Mouse (Mus musculus) forebrain, embryonic 14.5 days (tissue): ENCODE results near the gene Tomm20l. TPM values are rescaled to one million over a fixed set of nuclear protein-coding genes. Genes with fewer than 3 reads are reported as not detected.
A peak's percentile ranks its signal among the peaks of the same experiment; 100 is the strongest.

Experiments used
- ATAC-seq: fragments of 200-750 bp; cut with Nextera tagmentation; 2 replicates; pipeline ENCODE4 v1.8.0; 2017; ENCODE audit warnings: mild to moderate bottlenecking, moderate library complexity
- DNase-seq: peaks from one replicate; pipeline ENCODE4 v3.0.0-alpha.2; 2015; ENCODE audit warnings: low spot score
- H3K27ac ChIP-seq: fragments of 300-500 bp; sonication (generic); 2 replicates; pipeline ENCODE4 v1.5.1; 2014; ENCODE audit warnings: low read depth, mild to moderate bottlenecking, control low read depth, low read length, moderate library complexity
- H3K27me3 ChIP-seq: fragments of 300-500 bp; sonication (generic); replicated peaks from 2 replicates; pipeline ENCODE4 v1.6.1; 2014; ENCODE audit warnings: low read length, control low read depth, mixed read lengths; ENCODE audit not compliant: control insufficient read depth, insufficient read depth
- H3K36me3 ChIP-seq: fragments of 300-500 bp; sonication (generic); 2 replicates; pipeline ENCODE4 v1.6.1; 2014; ENCODE audit warnings: low read length, control low read depth; ENCODE audit not compliant: control insufficient read depth, insufficient read depth
- H3K4me1 ChIP-seq: fragments of 300-500 bp; sonication (generic); 2 replicates; pipeline ENCODE4 v1.6.1; 2014; ENCODE audit warnings: antibody characterized with exemption, low read length, control low read depth; ENCODE audit not compliant: control insufficient read depth, insufficient read depth
- H3K4me2 ChIP-seq: fragments of 300-500 bp; sonication (generic); 2 replicates; pipeline ENCODE4 v1.6.1; 2014; ENCODE audit warnings: mild to moderate bottlenecking, control low read depth, low read length
- H3K4me3 ChIP-seq: fragments of 300-500 bp; sonication (generic); 2 replicates; pipeline ENCODE4 v1.5.1; 2014; ENCODE audit warnings: low read depth, low read length, control low read depth
- H3K9ac ChIP-seq: fragments of 300-500 bp; sonication (generic); 2 replicates; pipeline ENCODE4 v1.6.1; 2014; ENCODE audit warnings: mild to moderate bottlenecking, low read length, control low read depth, moderate library complexity
- H3K9me3 ChIP-seq: fragments of 300-500 bp; sonication (generic); replicated peaks from 2 replicates; pipeline ENCODE4 v1.6.1; 2016; ENCODE audit warnings: low read length, control low read depth, mixed read lengths; ENCODE audit not compliant: control insufficient read depth
- WGBS: fragments of 180-500 bp; shearing (Covaris S2); extraction: QIAGEN DNeasy Blood & Tissue Kit; methylation state at CpG from one replicate; pipeline ENCODE4 v1.1.7; 2014; 5-methylcytosine and 5-hydroxymethylcytosine counted together
- polyA plus RNA-seq: library from polyadenylated mRNA; unstranded; fragments of >200 nt; fragmentation: Nextera tagmentation; extraction: Ambion mirVana; gene quantifications from 2 replicates; pipeline ENCODE4 v1.2.1, GENCODE M21; 2014

Gene Tomm20l
- polyA plus RNA-seq, 1 experiment from 2014 or later, result not detected

- ATAC-seq (peak; percentile 46; the same call in 1 of the 2 replicates), DNase-seq (peak; percentile 65)
- H3K4me2 ChIP-seq, result no peak overlapping the region
- no peak overlapping the region for H3K4me3 ChIP-seq
- H3K27me3 ChIP-seq, result 0 out of 2 replicates have a peak, but pooled peaks cover 5% of the 10 kb centered on the region
- 0 out of 2 replicates have a peak, but pooled peaks cover 4% of the 10 kb centered on the region for H3K4me1 ChIP-seq
- no peaks in the 10 kb centered on the region for H3K9me3 ChIP-seq
- H3K27ac ChIP-seq, result no peak overlapping the region
- no peak overlapping the region; the same call in 1 of the 2 replicates for H3K9ac ChIP-seq
- WGBS, result 23% methylated on average over 12 of the region's 12 CpGs
- no peaks in the 10 kb centered on the region for H3K36me3 ChIP-seq
Measured at GRCm38 (mm10) chr12:71113675-71114288, 2.6 kb downstream of the Tomm20l start.

GRCm38 (mm10) chr12:71116411-71116810, 5.2 kb downstream of the Tomm20l start:
- ATAC-seq, result no peak
- DNase-seq, result peak; percentile 23
- no peak overlapping the region for H3K9ac ChIP-seq
- H3K4me1 ChIP-seq, result 0 out of 2 replicates have a peak, but pooled peaks cover 2% of the 10 kb centered on the region
- H3K4me3 ChIP-seq, result no peak overlapping the region
- no peaks in the 10 kb centered on the region for H3K9me3 ChIP-seq
- H3K4me2 ChIP-seq, result no peak overlapping the region
- H3K27ac ChIP-seq, result no peak overlapping the region
- 65% methylated on average over 5 of the region's 5 CpGs for WGBS
- H3K27me3 ChIP-seq, result 0 out of 2 replicates have a peak, but pooled peaks cover 2% of the 10 kb centered on the region
- H3K36me3 ChIP-seq, result 0 out of 2 replicates have a peak, but pooled peaks cover 3% of the 10 kb centered on the region

GRCm38 (mm10) chr12:71122731-71123130, 11.5 kb downstream of the Tomm20l start:
- no peak overlapping the region for H3K4me3 ChIP-seq
- DNase-seq (no peak), ATAC-seq (no peak)
- no peaks in the 10 kb centered on the region for H3K27me3 ChIP-seq
- no peak overlapping the region for H3K27ac ChIP-seq
- 92% methylated on average over 10 of the region's 10 CpGs for WGBS
- no peaks in the 10 kb centered on the region for H3K9me3 ChIP-seq
- no peaks in the 10 kb centered on the region for H3K4me1 ChIP-seq
- H3K9ac ChIP-seq, result no peak overlapping the region
- no peak overlapping the region for H3K4me2 ChIP-seq
- peaks cover 39% of the 10 kb centered on the region for H3K36me3 ChIP-seq

GRCm38 (mm10) chr12:71123286-71123685, 12.1 kb downstream of the Tomm20l start:
- no peaks in the 10 kb centered on the region for H3K4me1 ChIP-seq
- H3K36me3 ChIP-seq, result peaks cover 39% of the 10 kb centered on the region
- 87% methylated on average over 9 of the region's 9 CpGs for WGBS
- H3K9ac ChIP-seq, result no peak overlapping the region
- DNase-seq, result no peak
- no peak overlapping the region for H3K4me2 ChIP-seq
- no peaks in the 10 kb centered on the region for H3K9me3 ChIP-seq
- ATAC-seq, result no peak
- no peak overlapping the region for H3K4me3 ChIP-seq
- H3K27me3 ChIP-seq, result no peaks in the 10 kb centered on the region
- no peak overlapping the region for H3K27ac ChIP-seq

GRCm38 (mm10) chr12:71135581-71135980, 24.4 kb downstream of the Tomm20l start:
- H3K4me1 ChIP-seq, result peaks cover 18% of the 10 kb centered on the region
- H3K27ac ChIP-seq, result no peak overlapping the region
- ATAC-seq, result no peak
- H3K4me2 ChIP-seq, result peak overlapping the region; percentile 96
- no peaks in the 10 kb centered on the region for H3K9me3 ChIP-seq
- H3K27me3 ChIP-seq, result no peaks in the 10 kb centered on the region
- H3K9ac ChIP-seq, result peak overlapping the region; percentile 50; the same call in 1 of the 2 replicates
- H3K36me3 ChIP-seq, result peaks cover 25% of the 10 kb centered on the region
- H3K4me3 ChIP-seq, result peak overlapping the region; percentile 91
- 14% methylated on average over 5 of the region's 5 CpGs for WGBS
- no peak for DNase-seq

GRCm38 (mm10) chr12:71136130-71136973, 25.1 kb downstream of the Tomm20l start, which contains the start of the genes Timm9 and 2700049A03Rik:
Gene Timm9 (minus strand): TSS chr12:71136684.
Gene 2700049A03Rik (plus strand): TSS chr12:71136848.
- H3K4me2 ChIP-seq, result peak within 1 kb of the TSS; percentile 96
- WGBS, result under 1% methylated on average over 52 of the region's 52 CpGs
- peaks cover 27% of the 10 kb centered on the region for H3K36me3 ChIP-seq
- H3K27ac ChIP-seq, result peak within 1 kb of the TSS; percentile 73
- DNase-seq, result peak; percentile 87
- H3K4me3 ChIP-seq, result peak within 1 kb of the TSS; percentile 91
- H3K9ac ChIP-seq, result peak within 1 kb of the TSS; percentile 81
- ATAC-seq, result peak; percentile 94
- peaks cover 18% of the 10 kb centered on the region for H3K4me1 ChIP-seq
- H3K9me3 ChIP-seq, result no peaks in the 10 kb centered on the region
- no peaks in the 10 kb centered on the region for H3K27me3 ChIP-seq

GRCm38 (mm10) chr12:71136974-71137491, 25.8 kb downstream of the Tomm20l start:
- DNase-seq, result peak; percentile 94
- H3K36me3 ChIP-seq, result peaks cover 29% of the 10 kb centered on the region
- H3K4me2 ChIP-seq, result peak overlapping the region; percentile 96
- peak overlapping the region; percentile 81 for H3K9ac ChIP-seq
- H3K27me3 ChIP-seq, result no peaks in the 10 kb centered on the region
- peak; percentile 86 for ATAC-seq
- under 1% methylated on average over 30 of the region's 30 CpGs for WGBS
- H3K4me1 ChIP-seq, result peaks cover 18% of the 10 kb centered on the region
- peak overlapping the region; percentile 73 for H3K27ac ChIP-seq
- H3K4me3 ChIP-seq, result peak overlapping the region; percentile 91
- H3K9me3 ChIP-seq, result no peaks in the 10 kb centered on the region

GRCm38 (mm10) chr12:71137686-71138085, 26.5 kb downstream of the Tomm20l start:
- Histone ChIP-seq H3K4me1 (peaks cover 18% of the 10 kb centered on the region), H3K27ac (no peak overlapping the region), H3K4me3 (peak overlapping the region; percentile 91), H3K4me2 (peak overlapping the region; percentile 96), H3K27me3 (no peaks in the 10 kb centered on the region), H3K9ac (peak overlapping the region; percentile 81), H3K9me3 (no peaks in the 10 kb centered on the region), H3K36me3 (peaks cover 30% of the 10 kb centered on the region)
- no peak for ATAC-seq
- DNase-seq, result peak; percentile 7
- 10% methylated on average over 11 of the region's 11 CpGs for WGBS
